Mouse (Mus musculus) frontal cortex, adult (tissue): ENCODE results near the gene Pcyt2.

ENCODE experiments used
- ATAC-seq: cut with Nextera tagmentation; 2 replicates; pipeline ENCODE4 v1.9.2; 2017; ENCODE audit warnings: mild to moderate bottlenecking, moderate library complexity, mixed read lengths; ENCODE audit not compliant: low TSS enrichment

Gene Pcyt2

GRCm38 (mm10) chr11:120581490-120582267, 36.1 kb downstream of the Pcyt2 start, which contains the start of gene Arhgdia:
TSS of gene Arhgdia (minus strand) at chr11:120581624.
- ATAC-seq, result peak; percentile 57; the same call in 1 of the 2 replicates

- ATAC-seq, result 0 out of 2 replicates have a peak, but pooled peaks have one; percentile 12
Observed at GRCm38 (mm10) chr11:120580871-120581331, 36.8 kb downstream of the Pcyt2 start.

- ATAC-seq, result no peak
Observed at GRCm38 (mm10) chr11:120580190-120580589, 37.5 kb downstream of the Pcyt2 start.

- no peak for ATAC-seq
Observed at GRCm38 (mm10) chr11:120579316-120580107, 38.2 kb downstream of the Pcyt2 start.

- no peak for ATAC-seq
Observed at GRCm38 (mm10) chr11:120578694-120579243, 39.0 kb downstream of the Pcyt2 start.

GRCm38 (mm10) chr11:120578024-120578693, 39.6 kb downstream of the Pcyt2 start:
- ATAC-seq, result no peak

GRCm38 (mm10) chr11:120577211-120578023, 40.3 kb downstream of the Pcyt2 start:
- ATAC-seq, result no peak

GRCm38 (mm10) chr11:120576365-120576981, 41.3 kb downstream of the Pcyt2 start:
- no peak for ATAC-seq

- ATAC-seq, result no peak
Observed at GRCm38 (mm10) chr11:120575940-120576339, 41.8 kb downstream of the Pcyt2 start.

- no peak for ATAC-seq
Observed at GRCm38 (mm10) chr11:120575046-120575445, 42.7 kb downstream of the Pcyt2 start.

GRCm38 (mm10) chr11:120574278-120574600, 43.5 kb downstream of the Pcyt2 start:
- ATAC-seq, result no peak

GRCm38 (mm10) chr11:120573585-120574277, 44.0 kb downstream of the Pcyt2 start:
- peak; percentile 7; the same call in 1 of the 2 replicates for ATAC-seq

GRCm38 (mm10) chr11:120572752-120573584, 44.8 kb downstream of the Pcyt2 start, which contains the start of gene P4hb:
TSS of gene P4hb (minus strand) at chr11:120573253.
- ATAC-seq, result peak; percentile 92

GRCm38 (mm10) chr11:120572417-120572751, 45.4 kb downstream of the Pcyt2 start:
- peak; percentile 21; the same call in 1 of the 2 replicates for ATAC-seq

GRCm38 (mm10) chr11:120571754-120572416, 45.9 kb downstream of the Pcyt2 start:
- ATAC-seq, result no peak

GRCm38 (mm10) chr11:120571122-120571521, 46.6 kb downstream of the Pcyt2 start:
- no peak for ATAC-seq

GRCm38 (mm10) chr11:120568324-120568723, 49.4 kb downstream of the Pcyt2 start:
- no peak for ATAC-seq

- no peak; the same call in 1 of the 2 replicates for ATAC-seq
Observed at GRCm38 (mm10) chr11:120565114-120565513, 52.6 kb downstream of the Pcyt2 start.
